Mouse (Mus musculus) heart, adult 2 months (tissue): ENCODE data around the gene Camk1d.

Experiments used
- CTCF ChIP-seq: fragments of 200-600 bp; IDR thresholded peaks from 2 replicates; pipeline ENCODE4 v1.8.1; 2022; ENCODE audit warnings: antibody characterized with exemption, mild to moderate bottlenecking, moderate library complexity
- POLR2A ChIP-seq: fragments of 200-500 bp; IDR thresholded peaks from 2 replicates; pipeline ENCODE4 v1.6.1; 2011; ENCODE audit warnings: mild to moderate bottlenecking, low read depth, low read length, control low read depth; ENCODE audit not compliant: insufficient read depth

- TF ChIP-seq CTCF (no peak), POLR2A (no peak)
Observed at GRCm38 (mm10) chr2:5549334-5549733, 165.0 kb downstream of the Camk1d start.
